Mouse (Mus musculus) left cerebral cortex, adult 2 months (tissue): ENCODE data around the gene Rsph9. TPM values are rescaled to one million over a fixed set of nuclear protein-coding genes. Genes with fewer than 3 reads are reported as not detected.

ENCODE experiments used
- DNase-seq, 2 experiments: peaks; one replicate each; pipeline ENCODE4 v3.0.0; 2021 to 2022; ENCODE audit warnings: low spot score in 2 of 2, mixed read lengths in 1 of 2; ENCODE audit errors: extremely low spot score in 1 of 2
- H3K27ac ChIP-seq: fragments of 200-600 bp; 2 replicates; pipeline ENCODE4 v1.8.1; 2022
- H3K4me3 ChIP-seq: fragments of 200-600 bp; 2 replicates; pipeline ENCODE4 v1.8.1; 2022
- CTCF ChIP-seq: fragments of 200-600 bp; IDR thresholded peaks from 2 replicates; pipeline ENCODE4 v1.8.1; 2022; ENCODE audit warnings: antibody characterized with exemption, mild to moderate bottlenecking, moderate library complexity
- intact Hi-C: fragments of 180-260 bp; cut with DNase I; formaldehyde crosslinking; loops from one replicate; pipeline ENCODE4 v1.15.1; 2025
- total RNA-seq, 2 experiments: library from RNA; stranded (reverse); gene quantifications; 2 replicates each; pipeline ENCODE4 v1.2.3; 2021

The Rsph9 gene
- total RNA-seq, 2 experiments from 2014 or later: 21.7 to 22.0 TPM

DNA sequence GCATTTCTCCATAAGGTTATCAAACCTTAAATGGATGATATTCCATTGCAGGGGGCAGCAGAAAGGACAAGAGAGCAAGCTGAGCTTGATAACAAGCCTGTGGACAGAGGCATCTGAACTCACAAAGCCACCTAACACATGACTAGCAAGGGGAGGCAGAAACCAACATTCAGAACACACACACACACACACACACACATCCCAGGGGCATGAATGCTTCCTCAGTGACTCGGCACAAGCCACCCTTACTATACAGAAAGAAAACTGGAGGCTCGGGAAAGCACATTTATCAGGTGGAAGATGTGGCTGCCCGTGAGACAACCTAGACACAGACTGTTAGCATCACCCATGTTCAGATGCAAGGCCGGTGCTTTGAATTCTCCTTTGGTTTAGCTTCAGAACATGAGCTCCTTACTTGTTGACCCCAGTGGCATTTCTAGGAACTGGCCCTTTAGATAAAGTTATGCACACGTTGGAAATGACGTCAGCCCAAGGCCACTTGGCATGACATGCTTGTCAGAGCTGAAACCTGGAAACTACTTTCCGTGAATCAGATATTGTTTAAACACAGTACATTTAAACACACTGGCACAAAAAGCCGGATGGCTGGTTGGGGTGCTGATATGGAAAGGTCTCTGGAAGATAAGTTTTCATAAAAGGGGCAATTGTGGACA lies 5.3 kb downstream of the Rsph9 start:
- Histone ChIP-seq H3K27ac (no peak overlapping the region), H3K4me3 (no peak overlapping the region)
- intact Hi-C loops: no loop called here
- no peak for TF ChIP-seq CTCF
- DNase-seq: no peak

DNA sequence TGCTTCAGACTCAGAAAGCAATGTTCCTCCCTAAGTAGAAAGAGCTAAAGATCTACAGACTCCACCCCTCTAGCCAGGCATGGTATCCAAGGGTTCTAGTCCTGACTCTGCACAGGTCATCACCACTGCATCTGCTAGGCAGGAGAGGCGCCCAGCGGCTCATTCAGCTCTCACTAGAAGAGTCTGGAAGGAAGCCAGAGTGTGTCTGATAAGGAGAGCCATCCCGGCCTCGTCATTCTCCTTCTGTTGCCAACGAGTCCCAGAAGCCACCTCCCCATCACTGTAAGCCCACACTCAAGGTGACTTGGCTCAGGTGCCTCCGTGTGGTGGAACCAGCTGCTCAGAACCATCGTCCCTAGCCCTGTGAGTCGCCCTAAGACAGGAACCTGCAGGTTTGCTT lies 11.2 kb downstream of the Rsph9 start:
- H3K27ac ChIP-seq: no peak overlapping the region
- TF ChIP-seq CTCF: no peak
- DNase-seq: no peak
- intact Hi-C loops: loop anchor here (1.0 to 2.0 kb wide), 3 partner anchors 92 to 402 kb away; partner anchors contain the start of gene Vegfa
- no peak overlapping the region for H3K4me3 ChIP-seq

GRCm38 (mm10) chr17:46132058-46132718 lies 11.8 kb downstream of the Rsph9 start:
- peak; percentile 86 for TF ChIP-seq CTCF
- Histone ChIP-seq H3K4me3 (no peak overlapping the region), H3K27ac (no peak overlapping the region)
- intact Hi-C loops: loop anchor here (1.0 to 2.0 kb wide), 3 partner anchors 91 to 401 kb away; partner anchors contain the start of gene Vegfa
- peak; percentile 67 to 78 for DNase-seq

- intact Hi-C loops: no loop called here
- TF ChIP-seq CTCF: no peak
- Histone ChIP-seq H3K27ac (no peak overlapping the region), H3K4me3 (no peak overlapping the region)
- peak in 1 of 2 experiments; percentile 36 for DNase-seq
Measured at GRCm38 (mm10) chr17:46129741-46130498, 14.1 kb downstream of the Rsph9 start.

DNA sequence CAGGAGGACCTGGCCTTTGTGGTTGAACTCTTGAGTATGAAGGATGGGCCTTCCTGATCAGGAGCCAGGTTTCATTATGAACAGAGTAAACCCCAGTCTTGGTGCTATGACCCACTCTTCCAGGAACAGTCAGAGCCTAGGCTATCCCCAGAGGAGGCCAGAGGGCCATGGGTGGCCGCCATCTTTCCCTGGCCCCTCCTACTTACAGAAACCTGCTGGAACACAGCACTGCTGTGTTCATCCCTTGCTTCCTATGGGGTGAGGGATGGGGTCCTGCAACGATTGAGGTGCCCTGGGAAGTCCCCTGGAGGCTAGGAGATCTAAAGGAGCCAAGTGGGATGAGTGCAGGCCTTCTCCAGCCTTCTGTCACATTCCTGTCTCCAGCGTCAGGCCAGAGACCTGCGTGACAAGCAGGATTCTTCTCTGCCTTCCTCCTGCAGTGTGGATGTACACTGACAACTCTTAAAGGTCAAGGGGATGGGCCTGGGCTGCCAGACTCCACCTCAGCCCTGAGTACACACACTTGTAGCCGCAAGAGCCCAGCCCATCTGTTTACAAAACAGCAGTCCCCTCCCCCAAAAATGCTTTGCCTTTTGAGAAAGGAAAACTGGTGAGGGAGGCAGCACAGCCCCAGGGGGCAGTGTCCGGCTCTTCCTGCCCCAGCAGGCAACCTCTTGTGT lies 16.1 kb downstream of the Rsph9 start:
- Histone ChIP-seq H3K27ac (no peak overlapping the region), H3K4me3 (no peak overlapping the region)
- intact Hi-C loops: no loop called here
- DNase-seq: no peak
- no peak for TF ChIP-seq CTCF

- Histone ChIP-seq H3K27ac (no peak overlapping the region), H3K4me3 (no peak overlapping the region)
- intact Hi-C loops: no loop called here
- no peak for TF ChIP-seq CTCF
- DNase-seq: no peak
Measured at GRCm38 (mm10) chr17:46126608-46127007, 17.4 kb downstream of the Rsph9 start.

GRCm38 (mm10) chr17:46123953-46124700 lies 19.9 kb downstream of the Rsph9 start:
- no peak for TF ChIP-seq CTCF

DNA sequence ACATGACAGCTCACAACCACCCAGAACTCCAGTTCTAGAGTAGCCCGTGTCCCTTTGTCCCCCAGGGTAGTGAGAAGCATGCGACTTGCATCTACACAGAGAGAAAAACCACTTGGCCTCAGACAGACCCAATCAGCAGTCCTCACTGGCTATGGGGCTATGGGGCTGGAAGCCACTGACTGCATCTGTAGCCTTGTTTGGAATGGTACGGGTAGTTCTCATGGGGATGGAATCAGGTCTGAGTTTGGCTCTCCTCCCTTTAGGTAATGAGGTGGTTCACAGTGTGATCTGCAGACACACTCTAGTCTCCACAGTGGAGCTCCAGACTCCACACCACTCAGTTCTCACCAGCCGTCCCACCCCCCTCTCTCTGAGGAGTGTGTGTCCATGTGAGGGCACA lies 20.7 kb downstream of the Rsph9 start:
- H3K27ac ChIP-seq: no peak overlapping the region
- DNase-seq: no peak
- TF ChIP-seq CTCF: no peak
- intact Hi-C loops: no loop called here
- no peak overlapping the region for H3K4me3 ChIP-seq

More at GRCm38 (mm10) chr17:46123953-46124700, 19.9 kb downstream of the Rsph9 start:
- intact Hi-C loops: no loop called here
- H3K4me3 ChIP-seq: no peak overlapping the region
- no peak overlapping the region for H3K27ac ChIP-seq
- no peak for DNase-seq

DNA sequence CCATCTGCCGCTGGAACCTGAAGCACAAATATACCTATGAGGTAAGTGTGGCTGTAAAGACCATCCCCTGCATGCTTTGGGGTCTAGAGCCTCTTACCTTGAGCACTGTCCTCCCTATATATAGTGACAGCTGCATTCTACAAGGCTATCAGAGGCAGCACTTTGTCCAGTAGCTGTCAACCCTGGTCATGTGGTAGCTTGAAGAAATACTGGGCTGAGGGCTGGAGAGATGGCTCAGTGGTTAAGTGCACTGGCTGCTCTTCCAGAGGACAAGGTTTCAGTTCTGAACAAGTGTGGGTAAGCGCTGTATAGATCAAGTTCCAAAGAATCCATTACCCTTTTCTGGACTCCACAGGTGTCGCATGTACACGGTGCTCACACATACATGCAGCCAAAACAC lies 21.2 kb downstream of the Rsph9 start:
- no peak for TF ChIP-seq CTCF
- no peak overlapping the region for H3K27ac ChIP-seq
- no peak for DNase-seq
- intact Hi-C loops: no loop called here
- no peak overlapping the region for H3K4me3 ChIP-seq

- H3K27ac ChIP-seq: peak overlapping the region; percentile 66
- no peak for TF ChIP-seq CTCF
- peak; percentile 30 to 31 for DNase-seq
- no peak overlapping the region for H3K4me3 ChIP-seq
- intact Hi-C loops: loop anchor here (5.0 kb wide), 1 partner anchor 87 kb away; the partner anchor contains the start of gene Vegfa
Measured at GRCm38 (mm10) chr17:46119641-46120040, 24.4 kb downstream of the Rsph9 start.

- H3K4me3 ChIP-seq: no peak overlapping the region
- DNase-seq: no peak
- no peak overlapping the region for H3K27ac ChIP-seq
- intact Hi-C loops: loop anchor here (5.0 kb wide), 1 partner anchor 86 kb away; the partner anchor contains the start of gene Vegfa
- TF ChIP-seq CTCF: no peak
Measured at GRCm38 (mm10) chr17:46118423-46118850, 25.6 kb downstream of the Rsph9 start.
